Mouse (Mus musculus) midbrain, embryonic 16.5 days (tissue): ENCODE data around the gene Lrrc74b. TPM values are rescaled to one million over a fixed set of nuclear protein-coding genes. Genes with fewer than 3 reads are reported as not detected.

Source experiments
- ATAC-seq: fragments of 200-750 bp; cut with Nextera tagmentation; 2 replicates; pipeline ENCODE4 v1.8.0; 2017; ENCODE audit warnings: moderate TSS enrichment
- H3K27ac ChIP-seq: fragments of 300-500 bp; sonication (generic); 2 replicates; pipeline ENCODE4 v1.5.1; 2014; ENCODE audit warnings: mild to moderate bottlenecking, low read length, mixed read lengths
- H3K27me3 ChIP-seq: fragments of 300-500 bp; sonication (generic); 2 replicates; pipeline ENCODE4 v1.6.1; 2014; ENCODE audit warnings: low read depth, low read length, mixed read lengths; ENCODE audit not compliant: control insufficient read depth, insufficient read depth
- H3K36me3 ChIP-seq: fragments of 300-500 bp; sonication (generic); 2 replicates; pipeline ENCODE4 v1.6.1; 2014; ENCODE audit warnings: mild to moderate bottlenecking, low read length, moderate library complexity, mixed read lengths; ENCODE audit not compliant: control insufficient read depth, insufficient read depth
- H3K4me1 ChIP-seq: fragments of 300-500 bp; sonication (generic); 2 replicates; pipeline ENCODE4 v1.6.1; 2014; ENCODE audit warnings: mild to moderate bottlenecking, low read length, mixed read lengths; ENCODE audit not compliant: control insufficient read depth, insufficient read depth
- H3K4me2 ChIP-seq: fragments of 300-500 bp; sonication (generic); 2 replicates; pipeline ENCODE4 v1.6.1; 2014; ENCODE audit warnings: mild to moderate bottlenecking, low read length, mixed read lengths
- H3K4me3 ChIP-seq: fragments of 300-500 bp; sonication (generic); 2 replicates; pipeline ENCODE4 v1.5.1; 2014; ENCODE audit warnings: low read depth, mild to moderate bottlenecking, low read length, moderate library complexity, mixed read lengths
- H3K9ac ChIP-seq: fragments of 300-500 bp; sonication (generic); 2 replicates; pipeline ENCODE4 v1.6.1; 2014; ENCODE audit warnings: low read depth, low read length, mixed read lengths
- H3K9me3 ChIP-seq: fragments of 300-500 bp; sonication (generic); replicated peaks from 2 replicates; pipeline ENCODE4 v1.6.1; 2014; ENCODE audit warnings: mild to moderate bottlenecking, low read length, mixed read lengths; ENCODE audit not compliant: control insufficient read depth, poor library complexity, severe bottlenecking
- WGBS: fragments of 180-500 bp; shearing (Covaris S2); extraction: QIAGEN DNeasy Blood & Tissue Kit; methylation state at CpG from one replicate; pipeline ENCODE4 v1.1.7; 2014; 5-methylcytosine and 5-hydroxymethylcytosine counted together
- polyA plus RNA-seq: library from polyadenylated mRNA; unstranded; fragments of >200 nt; fragmentation: Nextera tagmentation; extraction: Ambion mirVana; gene quantifications from 2 replicates; pipeline ENCODE4 v1.2.1, GENCODE M21; 2015

Lrrc74b gene
- polyA plus RNA-seq, 1 experiment from 2014 or later = 2.0 TPM

- Histone ChIP-seq H3K9ac (no peak overlapping the region), H3K27ac (no peak overlapping the region), H3K4me3 (no peak overlapping the region), H3K9me3 (no peaks in the 10 kb centered on the region), H3K27me3 (no peaks in the 10 kb centered on the region), H3K36me3 (peaks cover 11% of the 10 kb centered on the region), H3K4me1 (peaks cover 14% of the 10 kb centered on the region), H3K4me2 (no peak overlapping the region)
- WGBS = 61% methylated on average over 4 of the region's 4 CpGs
- ATAC-seq = no peak
These were observed 28.8 kb downstream of the Lrrc74b start for GRCm38 (mm10) chr16:17532271-17532670.

- ATAC-seq = peak; percentile 96
These were observed 30.3 kb downstream of the Lrrc74b start, which contains the start of gene Thap7 for GRCm38 (mm10) chr16:17530640-17531288. Gene Thap7 (minus strand): TSS chr16:17531136.

GRCm38 (mm10) chr16:17529981-17530586 lies 31.0 kb downstream of the Lrrc74b start:
- 15% methylated on average over 17 of the region's 17 CpGs for WGBS
- Histone ChIP-seq H3K4me2 (peak overlapping the region; percentile 96), H3K36me3 (peaks cover 26% of the 10 kb centered on the region), H3K4me3 (peak overlapping the region; percentile 76), H3K9ac (peak overlapping the region; percentile 91), H3K27me3 (no peaks in the 10 kb centered on the region), H3K4me1 (peaks cover 14% of the 10 kb centered on the region), H3K27ac (peak overlapping the region; percentile 98), H3K9me3 (no peaks in the 10 kb centered on the region)
- peak; percentile 16; the same call in 1 of the 2 replicates for ATAC-seq

More at GRCm38 (mm10) chr16:17530640-17531288, 30.3 kb downstream of the Lrrc74b start, which contains the start of gene Thap7:
- WGBS = 0% methylated on average over 67 of the region's 67 CpGs
- Histone ChIP-seq H3K9ac (peak within 1 kb of the TSS; percentile 91), H3K36me3 (peaks cover 20% of the 10 kb centered on the region), H3K9me3 (no peaks in the 10 kb centered on the region), H3K4me3 (peak within 1 kb of the TSS; percentile 76), H3K27me3 (no peaks in the 10 kb centered on the region), H3K4me2 (peak within 1 kb of the TSS; percentile 96), H3K27ac (peak within 1 kb of the TSS; percentile 98), H3K4me1 (peaks cover 14% of the 10 kb centered on the region)

GRCm38 (mm10) chr16:17528276-17528675 lies 32.8 kb downstream of the Lrrc74b start:
- H3K36me3 ChIP-seq = peaks cover 40% of the 10 kb centered on the region
- WGBS = 85% methylated on average over 13 of the region's 13 CpGs
- ATAC-seq = no peak
- no peak overlapping the region for H3K4me2 ChIP-seq
- no peak overlapping the region for H3K27ac ChIP-seq
- no peaks in the 10 kb centered on the region for H3K27me3 ChIP-seq
- no peaks in the 10 kb centered on the region for H3K9me3 ChIP-seq
- no peak overlapping the region for H3K4me3 ChIP-seq
- H3K4me1 ChIP-seq = peaks cover 14% of the 10 kb centered on the region
- H3K9ac ChIP-seq = no peak overlapping the region

GRCm38 (mm10) chr16:17527606-17528005 lies 33.4 kb downstream of the Lrrc74b start:
- Histone ChIP-seq H3K36me3 (peaks cover 46% of the 10 kb centered on the region), H3K27me3 (no peaks in the 10 kb centered on the region), H3K9me3 (no peaks in the 10 kb centered on the region), H3K4me1 (peaks cover 14% of the 10 kb centered on the region), H3K9ac (no peak overlapping the region), H3K4me2 (no peak overlapping the region), H3K4me3 (no peak overlapping the region), H3K27ac (no peak overlapping the region)
- ATAC-seq = no peak

- H3K4me1 ChIP-seq = peaks cover 8% of the 10 kb centered on the region
- no peak for ATAC-seq
- H3K4me2 ChIP-seq = no peak overlapping the region
- no peak overlapping the region for H3K27ac ChIP-seq
- no peak overlapping the region for H3K4me3 ChIP-seq
- no peaks in the 10 kb centered on the region for H3K27me3 ChIP-seq
- H3K9me3 ChIP-seq = no peaks in the 10 kb centered on the region
- H3K9ac ChIP-seq = no peak overlapping the region
- WGBS = 91% methylated on average over 6 of the region's 6 CpGs
- H3K36me3 ChIP-seq = peaks cover 60% of the 10 kb centered on the region
These were observed 34.8 kb downstream of the Lrrc74b start for GRCm38 (mm10) chr16:17526223-17526622.

GRCm38 (mm10) chr16:17525524-17525923 lies 35.5 kb downstream of the Lrrc74b start:
- H3K9me3 ChIP-seq = no peaks in the 10 kb centered on the region
- no peak overlapping the region for H3K4me2 ChIP-seq
- no peak overlapping the region for H3K27ac ChIP-seq
- peaks cover 63% of the 10 kb centered on the region for H3K36me3 ChIP-seq
- H3K27me3 ChIP-seq = no peaks in the 10 kb centered on the region
- no peak overlapping the region for H3K4me3 ChIP-seq
- 93% methylated on average over 3 of the region's 3 CpGs for WGBS
- H3K4me1 ChIP-seq = peaks cover 8% of the 10 kb centered on the region
- no peak for ATAC-seq
- no peak overlapping the region for H3K9ac ChIP-seq

- no peaks in the 10 kb centered on the region for H3K9me3 ChIP-seq
- peaks cover 69% of the 10 kb centered on the region for H3K36me3 ChIP-seq
- H3K9ac ChIP-seq = no peak overlapping the region
- no peak overlapping the region for H3K4me2 ChIP-seq
- H3K27me3 ChIP-seq = no peaks in the 10 kb centered on the region
- no peak for ATAC-seq
- 92% methylated on average over 11 of the region's 11 CpGs for WGBS
- H3K4me1 ChIP-seq = no peaks in the 10 kb centered on the region
- H3K27ac ChIP-seq = no peak overlapping the region
- no peak overlapping the region for H3K4me3 ChIP-seq
These were observed 36.9 kb downstream of the Lrrc74b start for GRCm38 (mm10) chr16:17524156-17524555.

GRCm38 (mm10) chr16:17518910-17519309 lies 42.1 kb downstream of the Lrrc74b start:
- Histone ChIP-seq H3K9ac (no peak overlapping the region), H3K36me3 (peaks cover 58% of the 10 kb centered on the region), H3K4me1 (no peaks in the 10 kb centered on the region), H3K4me3 (no peak overlapping the region), H3K4me2 (no peak overlapping the region), H3K9me3 (no peaks in the 10 kb centered on the region), H3K27me3 (no peaks in the 10 kb centered on the region), H3K27ac (no peak overlapping the region)
- 88% methylated on average over 2 of the region's 2 CpGs for WGBS
- ATAC-seq = no peak
